Mouse (Mus musculus): ENCODE measurements at regions not wholly inside any gene's neighbourhood (a gene's known extent, or its start where the extent isn't known, plus 50 kb on each side); places are given as distances from the start of the nearest gene placed in this dataset.

- DNase-seq (ENCODE audit: low spot score) = no peak
Observed at GRCm38 (mm10) chr9:59153945-59154344, 117.7 kb upstream of the Neo1 start.

DNA sequence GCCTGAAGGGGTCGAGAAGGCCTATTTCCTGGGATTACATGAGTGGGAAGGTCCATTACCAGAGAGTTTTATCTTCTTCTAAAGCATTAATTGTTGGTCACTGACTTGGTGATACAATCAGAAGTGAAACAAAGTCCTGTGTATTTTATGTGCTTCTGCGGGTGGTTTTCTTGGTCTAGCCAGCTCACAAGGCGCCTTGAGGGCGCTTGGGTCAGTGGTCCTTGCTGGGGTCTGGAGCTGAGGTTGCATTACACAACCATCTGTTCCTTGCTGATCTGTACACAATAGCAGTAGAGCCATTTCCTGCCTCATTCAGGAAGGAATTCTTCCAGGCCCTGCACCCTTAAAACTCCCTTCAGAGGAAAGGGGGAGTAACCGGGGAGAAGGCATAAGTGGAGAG, 116.9 kb upstream of the Neo1 start:
- no peak for DNase-seq (ENCODE audit: low spot score)

- no peak for DNase-seq (ENCODE audit: low spot score)
Observed at GRCm38 (mm10) chr9:59144256-59144800, 108.1 kb upstream of the Neo1 start.

- no peak for DNase-seq (ENCODE audit: low spot score)
Observed at GRCm38 (mm10) chr9:59143610-59144009, 107.4 kb upstream of the Neo1 start.

DNA sequence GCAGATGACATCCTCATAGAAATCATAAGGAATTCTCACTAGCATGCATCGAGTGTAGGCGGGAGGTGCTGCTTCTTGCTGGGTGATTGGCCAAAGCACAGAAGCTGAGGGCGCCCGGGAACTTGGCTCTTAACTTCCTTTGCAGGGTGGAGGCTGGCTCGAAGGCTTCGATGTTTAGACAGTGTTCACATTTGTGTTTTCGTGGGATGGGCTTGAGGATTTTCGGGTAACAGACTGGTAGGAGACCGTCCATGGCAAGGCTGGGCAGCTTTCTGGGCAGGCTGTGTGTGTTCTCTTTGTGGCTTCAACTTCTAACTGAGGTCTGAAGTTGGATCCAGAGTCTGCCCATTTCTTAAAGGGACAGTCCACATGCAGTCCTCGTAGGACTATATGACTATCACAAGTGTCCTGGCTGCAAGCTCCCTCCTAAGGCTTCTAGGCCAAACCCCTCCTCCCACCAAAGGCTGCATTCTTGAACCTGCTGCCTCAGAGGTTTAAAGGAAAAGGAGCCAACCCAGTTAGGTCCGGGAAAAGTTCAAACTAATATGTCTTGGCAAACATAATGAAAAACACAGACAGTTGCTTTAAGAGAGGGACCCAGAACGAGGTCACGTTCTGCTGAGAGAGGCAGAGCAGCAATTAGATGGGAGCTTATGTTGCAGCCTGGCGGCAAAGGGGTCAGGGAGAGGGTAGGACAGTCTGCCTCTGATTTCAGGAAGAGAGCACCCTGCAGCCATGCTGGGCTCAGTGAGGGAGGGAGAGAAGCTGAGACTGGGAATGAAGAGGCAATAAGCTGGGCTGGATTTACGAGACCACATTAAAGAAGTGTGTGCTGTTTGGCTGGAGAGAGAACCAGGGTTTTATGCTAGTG, 98.2 kb upstream of the Neo1 start:
- DNase-seq (ENCODE audit: low spot score) = no peak

GRCm38 (mm10) chr9:59129699-59130340, 93.6 kb upstream of the Neo1 start:
- DNase-seq (ENCODE audit: low spot score) = no peak

DNA sequence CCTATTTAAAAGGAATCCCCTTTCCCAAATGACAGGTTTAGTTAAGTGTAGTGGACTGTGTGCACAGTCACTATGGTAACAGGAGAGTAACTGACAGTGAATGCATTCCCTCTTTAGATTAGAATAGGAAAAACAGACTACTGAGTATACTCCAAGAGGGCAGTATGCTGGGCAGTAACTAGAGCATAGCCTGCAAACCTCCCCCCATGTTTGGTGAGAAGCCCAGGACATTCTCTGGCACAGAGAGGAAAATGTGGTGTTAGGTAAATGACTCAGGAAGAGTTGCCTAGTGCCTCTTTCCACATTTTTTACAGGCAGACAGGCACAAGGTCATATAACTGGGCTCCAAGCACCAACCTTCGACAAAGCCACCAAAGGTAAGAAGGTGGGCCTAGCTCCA, 93.0 kb upstream of the Neo1 start:
- DNase-seq (ENCODE audit: low spot score) = no peak

DNA sequence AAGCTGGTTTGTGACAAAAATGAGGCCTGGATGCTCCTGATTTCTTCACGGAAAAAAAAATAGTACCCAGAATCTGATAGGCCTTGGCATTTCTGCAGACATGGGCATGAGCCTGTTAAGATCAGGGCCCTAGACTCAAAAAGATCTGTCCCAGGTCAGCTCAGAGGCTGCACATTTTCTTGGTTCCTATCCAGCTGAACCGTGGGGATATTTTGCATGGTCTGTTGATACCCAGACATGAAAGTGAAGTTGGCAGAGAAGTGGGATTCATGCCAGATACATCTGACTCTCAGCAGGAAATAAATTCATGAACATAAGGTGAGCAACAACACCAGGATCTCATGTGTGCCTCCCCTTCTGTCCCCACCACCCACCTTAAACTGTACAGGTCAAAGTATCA, 91.8 kb upstream of the Neo1 start:
- no peak for DNase-seq (ENCODE audit: low spot score)

DNA sequence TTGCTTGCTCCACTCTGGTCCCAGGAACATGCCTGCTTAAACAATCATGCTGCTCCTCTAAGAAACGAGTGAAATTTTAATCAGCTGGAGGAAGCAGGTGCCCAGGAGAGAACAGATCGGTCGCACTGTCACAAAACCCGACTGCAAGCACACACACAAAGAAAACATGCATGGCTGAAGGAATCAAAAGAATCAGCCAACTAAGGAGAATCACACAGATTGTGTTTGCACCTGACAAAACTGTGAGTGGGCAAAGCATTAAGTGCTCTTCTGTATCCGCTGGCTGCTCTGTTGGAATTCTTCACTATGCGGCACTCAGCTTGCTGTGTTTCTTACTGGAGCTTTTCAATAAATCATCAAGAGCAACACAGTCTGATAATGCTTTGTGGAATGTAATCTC, 89.6 kb upstream of the Neo1 start:
- DNase-seq (ENCODE audit: low spot score) = no peak

GRCm38 (mm10) chr9:59116561-59116960, 80.3 kb upstream of the Neo1 start:
- DNase-seq (ENCODE audit: low spot score) = no peak

DNA sequence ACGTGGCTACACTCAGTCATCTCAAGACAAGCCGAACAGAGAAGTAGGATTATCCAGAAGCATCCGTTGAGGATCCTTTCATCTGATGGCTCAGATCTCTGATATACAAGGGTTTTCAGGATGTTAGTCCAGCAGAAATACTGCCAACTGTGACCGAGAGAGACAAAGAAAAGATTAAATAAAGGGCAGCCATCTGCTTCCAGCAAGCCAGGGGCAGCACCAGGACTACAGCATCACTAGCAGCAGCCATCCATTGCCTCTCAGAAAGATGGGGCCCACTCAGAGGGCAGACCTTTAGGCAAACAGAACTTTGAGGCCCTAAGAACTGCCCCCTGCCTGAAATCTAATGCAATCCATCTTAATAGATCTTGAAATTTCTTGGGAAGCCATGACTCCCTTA, 77.6 kb upstream of the Neo1 start:
- DNase-seq (ENCODE audit: low spot score) = no peak

DNA sequence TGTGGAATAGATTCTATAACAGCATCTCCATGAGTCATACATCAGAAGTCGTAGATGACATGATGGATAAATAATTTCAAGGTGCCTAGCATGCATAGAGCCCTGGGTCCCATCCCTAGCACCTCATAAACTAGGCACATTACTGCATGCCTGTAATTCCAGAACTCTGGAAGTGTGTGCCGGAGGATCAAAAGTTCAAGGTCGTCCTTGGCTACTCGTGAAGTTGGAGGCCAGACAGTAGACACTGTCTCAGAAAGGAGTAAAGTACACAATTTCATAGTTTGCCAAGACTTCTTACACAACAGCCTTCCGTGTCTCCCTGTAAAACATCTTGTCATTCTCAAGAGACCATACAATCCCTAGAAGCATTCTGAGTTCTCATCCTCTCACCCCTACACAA, 63.5 kb upstream of the Neo1 start:
- DNase-seq (ENCODE audit: low spot score) = no peak

GRCm38 (mm10) chr9:59097564-59097963, 61.3 kb upstream of the Neo1 start:
- no peak for DNase-seq (ENCODE audit: low spot score)

GRCm38 (mm10) chr9:59096551-59097268, 60.5 kb upstream of the Neo1 start:
- no peak for DNase-seq (ENCODE audit: low spot score)

GRCm38 (mm10) chr9:59095626-59096025, 59.4 kb upstream of the Neo1 start:
- no peak for DNase-seq (ENCODE audit: low spot score)

GRCm38 (mm10) chr9:59094106-59094505, 57.9 kb upstream of the Neo1 start:
- no peak for DNase-seq (ENCODE audit: low spot score)

DNA sequence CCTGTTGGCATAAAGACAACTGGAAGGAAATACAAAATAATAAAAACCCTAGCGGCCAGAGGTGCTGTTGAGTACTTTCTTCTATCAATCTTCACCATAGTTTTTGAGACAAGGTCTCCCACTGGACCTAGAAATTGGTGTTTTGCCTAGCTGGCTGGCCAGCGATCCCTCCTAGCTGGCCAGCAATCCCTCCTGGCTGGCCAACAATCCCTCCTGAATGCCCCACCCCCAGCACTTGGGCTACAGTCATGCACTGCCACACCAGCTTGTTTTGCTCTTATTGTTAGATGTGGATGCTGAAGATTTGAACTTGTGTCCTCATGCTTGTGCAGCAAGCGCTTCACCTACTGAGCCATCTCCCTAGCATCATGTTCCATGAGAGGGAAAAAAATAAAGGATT, 54.9 kb upstream of the Neo1 start:
- no peak for DNase-seq (ENCODE audit: low spot score)

DNA sequence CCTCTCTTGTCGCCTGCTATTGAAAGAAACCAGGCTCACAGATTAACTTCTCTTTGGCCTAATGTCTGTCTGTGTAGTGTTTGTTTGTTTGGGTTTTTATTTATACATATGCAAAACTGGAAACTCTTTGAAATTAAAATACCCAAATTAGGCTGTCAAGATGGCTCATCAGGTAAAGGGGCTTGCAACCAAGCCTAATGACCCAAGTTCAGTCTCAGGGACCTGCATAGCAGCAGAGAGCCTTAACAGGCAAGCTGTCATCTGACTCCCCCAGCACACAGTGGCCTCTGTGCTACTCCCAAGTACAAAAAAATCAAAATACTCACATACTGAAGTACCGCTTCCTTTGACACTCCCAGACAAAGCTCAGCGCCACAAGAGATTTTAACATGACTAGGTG, 51.5 kb upstream of the Neo1 start:
- no peak for DNase-seq (ENCODE audit: low spot score)

GRCm38 (mm10) chr9:59087112-59087511, 50.9 kb upstream of the Neo1 start:
- no peak for DNase-seq (ENCODE audit: low spot score)

GRCm38 (mm10) chr9:59086556-59087102, 50.4 kb upstream of the Neo1 start:
- DNase-seq (ENCODE audit: low spot score) = no peak
